Mouse (Mus musculus) retina, embryonic 14.5 days (tissue): ENCODE results near the gene Gm884.

Experiments
- DNase-seq: peaks from one replicate; pipeline ENCODE4 v3.0.0-alpha.2; 2015; ENCODE audit warnings: low spot score

Gene Gm884

DNA sequence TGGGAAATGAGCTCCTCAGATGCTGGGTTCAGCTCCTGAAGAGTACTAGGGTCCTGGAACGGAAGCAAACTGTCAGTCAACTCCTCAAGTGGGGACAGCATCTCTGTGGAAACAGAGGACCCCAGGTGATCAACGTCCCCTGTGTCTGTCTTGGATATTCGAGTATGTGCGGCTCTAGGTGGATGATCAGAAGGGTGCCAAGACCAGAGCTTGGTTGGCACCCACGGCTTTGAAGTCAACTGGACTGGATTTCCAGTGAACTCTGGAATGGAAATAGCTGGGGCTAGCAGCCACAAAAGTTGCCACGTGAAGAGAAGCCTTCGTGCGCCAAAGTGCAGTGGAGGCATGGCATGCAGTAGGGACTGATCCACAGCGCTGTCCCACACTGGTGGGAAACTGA lies at the start of gene Gm884:
TSS of gene Gm884 (minus strand) at position 101 of the 400 bp plus-strand sequence.
- no peak for DNase-seq

DNA sequence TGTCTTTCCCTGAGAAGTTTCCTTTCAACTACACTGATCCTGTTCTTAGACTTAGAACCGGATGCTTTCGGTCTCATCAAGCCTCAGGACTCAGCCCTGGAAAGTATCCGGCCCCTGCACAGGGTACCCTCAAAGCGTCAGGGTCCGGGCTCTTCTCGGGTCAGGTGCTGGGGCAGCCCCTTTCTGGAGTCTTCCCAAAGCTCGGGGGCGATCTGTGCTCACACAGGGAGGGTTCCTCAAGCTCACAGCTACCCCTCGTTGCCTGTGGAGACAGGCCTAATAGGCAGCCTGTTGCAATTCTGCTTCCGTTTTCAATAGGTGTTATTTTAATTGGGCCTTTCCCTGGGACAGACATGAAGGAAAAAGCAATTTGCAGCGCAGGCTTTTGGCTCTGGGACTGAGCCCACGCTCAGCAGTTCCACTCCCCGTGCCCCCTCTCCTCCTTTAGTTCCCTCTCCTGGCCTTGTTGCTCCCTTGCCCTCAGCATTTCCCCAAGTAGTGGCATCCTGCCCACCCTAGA lies 46.0 kb upstream of the Gm884 start:
- peak; percentile 10 for DNase-seq

DNA sequence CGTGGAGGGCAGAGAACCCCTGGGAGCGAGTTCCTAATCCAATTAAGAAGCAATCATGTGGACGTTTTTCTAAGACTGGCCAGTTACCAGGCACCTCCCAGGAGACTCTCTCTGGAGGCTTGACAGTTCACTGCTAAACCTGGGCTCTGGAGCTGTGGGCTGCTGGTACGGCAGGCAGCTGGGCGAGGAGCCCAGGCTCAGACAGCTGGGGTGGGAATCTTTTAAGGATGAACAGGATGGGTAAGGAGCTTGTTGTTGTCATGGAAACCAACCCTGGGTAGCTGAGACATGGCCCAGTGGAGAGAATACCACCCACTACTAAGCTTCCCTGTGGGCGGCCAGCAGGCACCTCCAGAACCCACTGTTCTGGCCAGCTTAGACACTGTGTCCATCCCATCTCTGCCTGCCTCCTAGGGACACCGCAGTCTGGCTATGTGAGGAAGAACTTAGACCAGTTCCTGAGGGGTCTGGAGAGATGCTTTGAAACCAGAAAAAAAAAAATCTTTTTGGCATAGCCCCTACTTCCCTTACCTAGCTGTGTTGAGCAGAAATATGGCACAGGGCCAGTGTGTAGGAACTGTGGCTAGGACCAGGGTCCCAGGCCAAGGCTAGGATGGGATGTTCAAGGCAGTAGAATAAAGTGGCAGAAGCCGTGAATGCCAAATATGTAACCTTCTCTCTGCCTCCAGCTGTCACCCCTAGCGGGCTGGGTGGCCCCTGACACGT lies 45.4 kb upstream of the Gm884 start:
- peak; percentile 69 for DNase-seq

DNA sequence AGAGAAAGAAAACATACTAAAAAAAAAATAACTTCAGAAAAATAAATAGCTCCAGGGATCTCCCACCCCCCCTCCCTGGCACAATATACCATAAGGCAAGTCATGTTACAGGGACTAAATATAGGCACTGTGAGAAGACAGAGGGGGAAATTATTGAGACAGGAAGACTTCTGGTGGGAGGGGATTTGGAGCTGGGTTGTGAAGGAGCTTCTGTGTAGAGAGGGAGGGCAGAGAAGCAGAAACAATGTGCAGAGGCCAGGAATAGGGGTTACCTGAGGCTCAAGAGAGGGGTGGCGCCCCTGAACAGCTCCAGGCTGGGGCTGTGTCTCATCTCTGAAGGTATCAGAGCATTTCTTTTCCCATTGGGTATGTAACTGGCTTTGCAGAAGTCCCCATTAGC lies 44.8 kb upstream of the Gm884 start:
- no peak for DNase-seq

DNA sequence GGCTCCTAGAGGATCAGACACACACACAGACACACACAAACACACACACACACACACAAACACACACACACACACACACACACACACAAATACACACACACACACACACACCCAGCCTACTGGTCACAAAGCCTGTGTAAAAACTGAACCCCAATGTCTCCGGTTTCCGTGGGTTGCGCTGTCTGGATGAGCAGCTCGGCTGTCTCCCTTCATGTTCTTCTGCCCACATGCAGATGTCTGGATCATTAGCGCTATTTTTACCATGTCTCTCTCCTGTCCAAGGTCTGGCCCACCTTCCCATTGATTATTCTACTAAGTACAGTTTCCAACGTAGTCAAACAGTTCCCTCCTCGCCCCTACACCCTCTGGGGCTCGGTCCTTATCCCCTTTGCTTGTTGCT lies 42.2 kb upstream of the Gm884 start:
- DNase-seq: no peak

DNA sequence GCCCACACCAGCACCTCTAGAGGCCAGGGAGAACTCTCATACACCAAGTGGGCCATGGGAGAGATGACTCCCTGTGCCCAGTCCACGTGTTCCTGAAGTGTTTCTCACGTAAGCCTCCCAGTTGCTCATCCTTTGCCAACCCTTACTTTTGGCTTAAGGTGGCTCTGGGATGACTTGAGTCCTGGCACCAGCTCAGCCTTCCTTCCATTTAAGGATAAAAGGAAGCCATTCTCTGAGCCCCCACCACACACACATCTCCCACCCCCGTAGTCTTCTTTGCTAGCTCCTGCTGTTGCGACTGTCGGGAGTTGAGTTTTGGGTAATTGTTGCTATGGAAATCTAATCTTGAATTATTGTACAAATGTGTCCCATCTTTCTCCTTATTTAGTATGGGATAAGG lies 41.6 kb upstream of the Gm884 start:
- DNase-seq: no peak

DNA sequence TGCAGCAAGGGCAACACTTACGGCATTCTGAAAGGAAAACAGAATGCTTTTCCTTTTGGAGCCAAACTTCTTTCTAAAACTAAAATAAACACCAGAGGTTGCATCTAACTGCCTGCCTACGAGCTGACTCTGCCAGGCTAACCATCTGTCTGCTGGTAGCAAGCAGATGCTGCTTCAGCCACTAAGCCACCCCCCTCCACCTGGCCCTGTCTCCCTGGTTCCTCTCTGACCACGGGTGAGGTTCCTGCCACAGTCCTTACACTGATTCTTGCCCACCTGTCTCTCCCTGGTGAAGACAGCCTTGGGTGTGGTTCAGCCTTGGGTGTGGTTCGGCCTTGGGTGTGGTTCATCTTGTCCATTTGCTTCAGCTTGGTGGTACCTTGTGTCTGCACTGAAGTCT lies 40.9 kb upstream of the Gm884 start:
- no peak for DNase-seq

DNA sequence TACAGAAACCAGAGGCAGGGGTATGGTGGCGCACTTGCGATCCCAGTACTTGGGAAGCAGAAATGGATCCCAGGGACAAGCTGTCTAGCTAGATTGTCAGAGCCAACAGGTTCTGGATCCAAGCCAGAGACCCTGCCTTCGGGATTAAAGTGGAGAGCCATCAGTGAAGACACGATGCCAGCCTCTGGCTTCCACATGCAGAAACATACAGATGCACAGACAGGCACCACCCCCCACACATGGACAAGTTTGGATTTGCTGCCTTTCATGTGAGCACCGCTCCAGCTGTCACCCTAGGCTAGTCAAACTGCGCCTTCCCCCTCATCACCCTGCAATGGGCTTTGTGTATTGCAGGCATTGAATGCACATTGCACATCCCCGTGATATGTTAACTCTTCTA lies 37.2 kb upstream of the Gm884 start:
- DNase-seq: no peak

DNA sequence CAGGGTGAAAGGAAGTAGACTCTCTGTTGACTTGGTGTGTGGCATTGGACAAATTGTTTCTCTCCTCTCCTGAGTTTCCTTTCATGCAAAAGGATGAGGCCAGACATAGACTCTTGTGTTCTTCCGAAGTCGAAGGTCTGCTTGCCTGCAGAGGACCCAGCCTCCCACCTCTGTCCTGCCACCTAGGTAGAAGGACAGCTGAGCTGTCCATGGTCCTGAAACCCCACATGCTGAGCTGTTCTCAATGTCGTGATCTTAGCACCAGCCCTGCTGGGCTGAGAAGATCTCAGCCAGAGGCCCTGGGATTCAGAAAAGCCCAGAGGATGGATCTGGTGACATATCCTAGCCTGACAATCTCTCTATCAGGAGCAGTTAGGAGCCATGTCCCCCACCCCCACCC lies 35.6 kb upstream of the Gm884 start:
- peak; percentile 77 for DNase-seq

DNA sequence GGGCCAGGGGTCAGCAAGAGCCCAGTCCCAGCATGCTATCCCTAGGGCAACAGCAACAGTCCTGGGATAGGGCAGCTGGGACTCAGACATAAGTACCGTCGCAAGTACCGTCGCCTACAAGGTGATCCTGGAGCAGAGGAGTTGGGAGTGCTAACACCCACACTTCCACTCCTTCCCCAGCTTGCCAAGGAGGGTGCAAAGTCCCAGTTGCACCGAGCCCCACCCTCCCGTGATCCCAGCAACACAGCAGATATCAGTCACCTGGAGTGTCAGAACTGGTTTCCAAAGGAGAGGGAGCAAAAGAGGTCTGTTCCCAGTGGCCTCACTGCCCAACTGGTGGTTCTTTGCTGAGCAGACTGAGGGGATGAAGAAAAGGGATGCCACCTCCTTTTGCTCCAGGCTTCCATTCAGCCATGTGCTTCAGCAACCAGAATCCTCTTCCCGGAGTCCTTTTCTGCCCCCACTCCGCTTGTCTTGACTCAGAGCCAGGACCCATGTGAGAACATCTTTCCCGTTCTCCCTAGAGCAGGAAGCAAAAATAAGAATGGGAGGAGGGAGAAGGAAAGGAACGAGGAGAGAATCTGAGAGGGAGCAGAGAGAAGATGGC lies 32.5 kb upstream of the Gm884 start:
- DNase-seq: no peak

DNA sequence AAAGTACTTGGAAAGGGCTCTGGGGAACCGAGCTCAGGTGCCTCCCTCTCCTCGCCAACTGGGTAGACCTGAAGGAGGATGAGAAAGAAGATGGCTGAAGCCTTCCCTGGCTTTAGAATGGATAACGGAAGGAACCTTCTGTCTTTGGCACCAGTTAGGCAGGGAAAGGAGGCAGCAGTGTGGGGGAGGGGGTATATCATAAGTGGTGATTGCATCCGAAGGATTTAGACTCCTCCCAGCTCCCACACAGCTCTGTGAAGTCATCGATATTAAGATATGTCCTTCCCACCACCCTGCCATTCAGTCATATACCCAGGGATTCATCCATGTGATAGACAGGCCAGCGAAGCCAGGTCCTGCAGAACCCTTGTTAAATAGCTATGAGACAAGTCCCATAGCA lies 30.5 kb upstream of the Gm884 start:
- DNase-seq: no peak

DNA sequence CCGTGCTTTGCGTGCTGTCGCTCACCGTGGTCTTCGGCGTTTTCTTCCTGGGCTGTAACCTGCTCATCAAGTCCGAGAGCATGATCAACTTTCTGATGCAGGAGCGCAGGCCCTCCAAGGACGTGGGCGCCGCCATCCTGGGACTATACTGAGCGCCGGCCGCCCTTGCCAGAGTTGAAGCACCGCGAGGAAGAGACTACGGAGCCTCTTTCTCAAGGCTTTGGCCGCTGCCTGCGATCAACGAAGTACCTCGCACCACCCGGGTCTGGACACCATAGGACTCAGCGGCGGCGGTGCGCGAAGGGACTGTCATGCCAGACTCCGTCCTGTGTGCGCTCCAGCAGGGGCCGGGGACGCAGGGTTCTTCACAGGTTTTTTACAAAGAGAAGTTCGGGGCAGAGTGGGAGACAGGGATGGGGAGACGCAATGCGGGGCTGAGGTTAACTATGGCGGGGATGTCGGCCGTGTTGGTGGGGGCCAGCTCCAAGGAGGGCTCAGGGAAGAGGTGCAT lies 29.1 kb upstream of the Gm884 start:
- DNase-seq: peak; percentile 17

DNA sequence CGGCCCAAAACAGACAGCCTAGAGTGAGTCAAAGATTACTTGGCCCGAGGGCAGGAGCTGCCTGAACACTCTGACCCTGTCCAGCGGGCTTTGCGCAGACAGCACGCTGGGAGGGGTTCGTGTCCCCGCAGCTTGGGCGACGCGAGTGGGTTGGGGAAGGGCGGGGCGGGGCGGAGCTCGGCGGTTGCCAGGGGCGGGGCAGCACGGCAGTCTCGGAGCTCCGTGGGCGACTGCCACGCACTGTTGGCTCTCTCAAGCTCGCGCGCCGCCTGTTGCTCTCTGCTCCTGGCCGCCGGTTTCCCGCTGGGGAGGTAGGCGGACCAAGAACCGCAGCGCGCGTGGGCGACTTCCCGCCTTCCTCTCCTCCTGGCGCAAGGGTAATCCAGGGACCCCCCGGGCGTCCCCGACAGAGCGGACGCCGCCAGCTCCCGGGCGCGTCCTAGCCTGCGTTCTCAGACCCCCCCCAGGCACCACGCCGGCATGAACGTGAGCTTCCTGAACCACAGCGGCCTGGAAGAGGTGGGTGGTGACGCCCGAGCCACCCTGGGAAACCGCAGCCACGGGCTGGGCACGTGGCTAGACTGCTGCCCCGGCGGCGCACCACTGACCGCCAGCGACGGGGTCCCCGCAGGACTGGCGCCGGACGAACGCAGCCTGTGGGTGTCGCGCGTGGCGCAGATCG lies 28.5 kb upstream of the Gm884 start, which contains the start of gene Rprml:
TSS of gene Rprml (plus strand) at position 270 of the 682 bp plus-strand sequence.
- DNase-seq: peak; percentile 13

DNA sequence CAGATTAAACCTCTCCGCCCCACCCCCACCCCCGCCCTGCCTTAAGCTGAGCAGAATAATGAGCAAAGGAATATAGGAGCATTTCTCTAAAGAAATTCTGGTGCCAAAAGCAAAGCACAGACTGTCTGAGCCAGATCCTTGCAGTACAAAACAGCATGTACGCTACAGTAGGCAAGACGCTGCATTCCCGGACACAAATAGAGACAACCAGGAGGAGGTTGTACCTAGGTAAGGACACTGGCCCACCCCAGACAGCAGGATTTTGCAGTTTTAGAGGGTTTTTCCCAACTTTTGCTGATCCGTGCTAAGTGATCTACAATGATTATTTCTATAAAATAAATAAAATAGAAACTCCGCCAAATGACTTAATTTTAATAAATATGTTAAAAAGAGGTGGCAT lies 27.7 kb upstream of the Gm884 start:
- no peak for DNase-seq

DNA sequence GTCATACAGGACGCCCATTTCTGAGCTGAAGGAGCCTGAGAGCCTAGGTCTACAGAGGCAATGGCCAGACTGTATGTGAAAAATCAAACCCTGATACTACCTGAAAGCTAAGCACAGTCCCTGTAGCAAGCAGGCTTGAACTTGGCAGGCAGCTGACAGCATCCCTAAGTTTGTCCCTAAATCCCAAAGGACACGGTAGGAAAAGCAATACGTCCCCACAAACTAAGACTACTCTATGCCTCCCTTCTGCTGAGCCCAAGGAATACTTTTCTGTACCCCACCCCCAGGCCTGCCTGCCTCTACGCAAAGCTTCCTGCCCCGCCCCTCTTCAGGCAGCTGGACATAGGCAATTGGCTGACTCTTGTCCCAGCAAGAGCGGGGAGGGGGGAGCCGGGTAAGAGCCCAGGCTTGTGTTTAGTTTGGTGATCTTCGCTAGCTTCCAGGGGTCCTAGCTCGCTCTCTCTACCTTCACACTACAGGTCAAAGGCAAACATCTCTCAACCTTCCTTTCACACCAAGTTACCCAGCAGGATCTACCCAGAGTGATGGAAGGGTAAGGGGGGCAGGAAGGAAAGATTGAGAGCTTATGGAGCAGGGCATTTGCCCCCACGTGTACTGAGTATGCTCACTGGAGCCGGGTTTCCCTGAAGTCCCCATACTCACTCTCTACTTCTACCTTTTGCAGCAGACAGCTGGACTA lies 27.1 kb upstream of the Gm884 start:
- no peak for DNase-seq

DNA sequence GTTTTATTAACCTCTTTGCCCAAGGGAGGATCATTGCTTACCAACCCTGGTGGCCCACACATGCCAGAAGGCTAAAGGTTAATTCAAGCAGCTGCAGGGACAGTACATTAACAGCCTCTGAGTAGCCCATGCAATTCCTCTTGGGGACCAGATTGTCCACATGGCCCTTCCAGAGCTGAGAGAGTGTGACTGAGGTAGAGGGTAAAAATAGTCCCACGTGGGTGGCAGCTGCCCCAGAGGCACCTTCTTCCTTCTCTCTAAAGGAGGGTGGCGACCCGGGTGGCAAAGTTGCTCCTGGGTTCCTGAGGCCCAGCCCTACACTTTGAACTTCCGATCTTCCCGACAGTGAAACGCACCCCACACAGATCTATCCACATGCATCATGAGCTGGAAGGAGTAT lies 25.4 kb upstream of the Gm884 start:
- no peak for DNase-seq

DNA sequence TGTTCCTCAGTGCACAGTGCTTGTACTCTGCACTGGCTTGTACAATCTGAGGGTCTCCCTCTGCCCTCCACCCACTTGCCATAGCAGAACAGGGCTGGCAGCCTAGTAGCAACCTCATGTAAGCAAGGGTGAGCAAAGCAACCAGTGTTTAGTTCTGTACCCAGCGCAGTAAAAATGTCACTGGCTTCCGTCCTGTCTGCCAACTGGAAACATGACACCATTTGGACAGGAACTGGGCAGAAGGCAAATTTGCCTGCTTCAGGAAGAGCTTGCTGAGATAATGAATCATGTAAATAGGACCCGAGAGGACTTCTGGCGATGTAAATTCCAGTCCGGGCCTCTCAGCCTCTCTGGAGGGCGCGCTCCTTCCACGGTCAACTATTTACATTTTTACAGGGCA lies 24.8 kb upstream of the Gm884 start:
- DNase-seq: no peak

DNA sequence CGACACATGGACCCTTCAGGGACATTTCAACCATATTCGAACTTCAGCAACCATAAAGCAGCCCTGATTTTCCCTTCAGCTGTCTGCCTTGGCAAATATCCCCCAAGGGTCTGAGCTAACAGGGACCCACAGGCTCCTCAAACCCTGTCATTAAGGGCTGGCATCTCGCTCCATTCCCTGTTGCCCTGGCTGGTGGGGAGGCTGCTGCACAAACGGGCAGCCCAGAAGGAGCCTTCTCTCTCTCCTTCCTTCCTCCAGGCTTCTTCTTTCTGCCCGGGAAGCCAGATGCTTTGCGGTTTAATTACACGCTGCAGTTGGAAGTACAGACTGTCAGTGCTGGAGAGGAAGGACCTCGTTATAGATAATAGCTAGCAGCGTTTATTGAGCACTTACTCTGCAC lies 22.3 kb upstream of the Gm884 start:
- DNase-seq: no peak

DNA sequence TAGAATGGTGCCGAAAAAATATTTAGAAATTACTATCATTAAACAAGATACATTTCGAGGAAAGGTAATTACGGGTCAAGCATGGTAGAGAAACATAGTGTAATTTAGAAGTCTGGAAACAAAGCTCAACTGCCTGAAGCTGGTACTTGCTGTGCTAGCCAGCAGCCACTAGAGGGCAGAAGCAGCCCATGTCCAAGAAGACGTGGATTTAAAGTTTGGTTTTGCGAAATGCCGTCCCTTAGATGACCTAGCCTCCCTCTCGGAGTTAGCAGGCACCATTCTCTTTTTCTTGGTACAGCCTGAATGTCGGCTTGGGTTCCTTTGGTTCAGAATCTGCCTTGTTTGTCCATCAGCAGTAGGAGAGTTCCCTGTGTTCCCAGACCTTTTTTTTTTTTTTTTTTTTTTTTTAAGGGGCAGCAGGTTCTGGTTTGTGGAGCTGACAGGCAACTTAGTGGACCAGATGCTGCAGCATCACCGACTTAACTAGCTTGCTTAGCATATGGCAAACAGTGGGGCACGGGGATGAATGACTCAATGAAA lies 18.5 kb upstream of the Gm884 start:
- DNase-seq: peak; percentile 87

DNA sequence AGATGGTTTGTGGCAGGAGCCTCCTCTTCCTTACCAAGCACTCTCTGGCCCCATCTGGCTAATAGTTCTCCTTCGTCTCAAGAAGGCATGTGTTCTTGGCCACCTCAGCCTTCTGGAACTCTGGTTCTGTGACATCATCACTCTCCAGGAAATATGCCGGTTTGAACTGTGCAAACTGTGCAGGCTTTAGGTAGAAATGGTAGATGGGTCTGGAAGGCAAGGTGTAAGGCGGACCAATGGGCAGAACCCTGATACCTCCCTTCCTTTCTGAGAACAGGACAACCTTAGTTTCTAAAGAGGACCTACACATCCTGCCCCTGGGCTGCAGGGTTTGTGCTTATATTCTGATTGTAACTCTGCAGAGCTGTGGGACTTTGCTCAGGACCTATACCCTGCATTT lies 17.9 kb upstream of the Gm884 start, which contains the start of gene Lyzl6:
TSS of gene Lyzl6 (minus strand) at position 101 of the 400 bp plus-strand sequence.
- DNase-seq: no peak

DNA sequence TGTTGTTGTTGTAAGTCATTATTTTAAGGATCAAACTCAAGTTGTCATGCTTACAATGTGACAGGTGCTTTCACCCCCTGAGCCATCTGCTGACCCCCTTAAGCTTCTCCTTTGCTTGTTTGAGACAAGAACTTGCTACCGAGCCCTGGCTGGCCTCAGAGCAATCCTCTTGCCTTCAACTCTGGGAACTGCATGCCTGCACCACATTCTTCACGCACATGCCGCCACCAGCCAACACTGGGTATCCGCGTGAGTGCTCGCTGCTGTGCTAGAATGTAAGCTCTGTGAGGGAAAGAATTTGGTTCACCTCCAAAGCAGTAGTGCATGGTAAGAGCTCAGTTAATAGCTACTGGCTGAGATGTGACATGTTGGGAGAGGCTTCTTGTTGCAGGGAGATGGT lies 15.3 kb upstream of the Gm884 start:
- no peak for DNase-seq

DNA sequence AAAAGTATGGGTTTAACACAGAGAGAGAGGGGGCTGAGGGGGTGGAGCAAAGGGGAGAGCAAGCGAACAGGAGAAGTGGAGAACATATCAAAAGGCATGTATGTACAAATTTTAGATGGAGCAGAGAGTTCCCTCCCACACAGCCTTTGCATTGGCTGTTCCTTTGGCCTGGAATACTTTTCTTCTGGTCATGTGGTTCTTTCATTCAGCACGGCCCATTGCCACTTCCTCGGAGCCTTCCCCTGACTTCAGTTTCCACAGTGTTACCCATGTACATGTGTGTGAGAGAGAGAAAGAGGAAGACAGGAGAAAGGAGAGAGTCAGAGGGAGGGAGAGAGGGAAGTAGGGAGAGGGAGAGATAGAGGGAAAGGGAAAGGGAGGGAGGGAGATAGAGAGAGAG lies 14.5 kb upstream of the Gm884 start:
- DNase-seq: no peak
